ENCODE assay signal across 16 mouse cellular contexts in the genomic region with DNA sequence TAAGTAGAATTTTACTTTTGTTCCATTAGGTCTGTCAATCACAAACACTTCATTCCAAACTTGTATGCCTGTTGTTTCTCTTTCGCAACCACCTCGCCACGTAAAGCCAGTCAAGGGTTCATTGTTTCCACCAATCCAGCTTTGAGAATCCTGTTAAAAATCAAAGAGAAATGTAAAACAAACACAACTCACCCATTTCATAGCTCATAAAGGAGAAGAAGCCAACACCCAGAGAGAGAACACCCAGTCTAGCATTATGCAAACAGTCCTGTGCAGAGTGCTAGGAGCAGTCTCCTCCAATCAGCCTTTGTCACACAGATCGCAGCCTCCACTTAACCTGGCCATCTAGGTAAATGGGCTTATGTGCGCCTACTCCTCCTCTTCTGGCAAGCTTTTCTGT.
"Had no signal": no experiment of that assay in that cellular context is flagged by ENCODE, and none has a peak within 500 bp of the region (broad histone marks: within the 10 kb centered on the region; RNA-seq: fewer than 3 reads in every experiment).

No protein-coding gene starts in this region.

- H3K9me3 ChIP-seq: hindbrain, embryonic 13.5 days; limb, embryonic 13.5 days; liver, embryonic 13.5 days; midbrain, embryonic 10.5 days; neural tube, embryonic 15.5 days had no signal

- DNase-seq: kidney, adult 2 months; kidney, postnatal 25 days; layer of hippocampus, adult 9-11 months; liver, embryonic 13.5 days; lung, embryonic 14.5 days; midbrain, embryonic 14.5 days; right cerebral cortex, adult 18-20 months; right cerebral cortex, postnatal 25 days; thymus, adult 2 months; thymus, postnatal 25 days had no signal

- ATAC-seq: hindbrain, postnatal 0 days had no signal

- H3K4me1 ChIP-seq: hindbrain, embryonic 13.5 days; limb, embryonic 13.5 days; liver, embryonic 13.5 days; midbrain, embryonic 10.5 days; neural tube, embryonic 15.5 days had no signal

- H3K4me2 ChIP-seq: hindbrain, embryonic 13.5 days; limb, embryonic 13.5 days; liver, embryonic 13.5 days; lung, embryonic 14.5 days; neural tube, embryonic 15.5 days had no signal

- H3K27ac ChIP-seq: hindbrain, embryonic 13.5 days; hindbrain, postnatal 0 days; limb, embryonic 13.5 days; liver, embryonic 13.5 days; midbrain, embryonic 10.5 days; neural tube, embryonic 15.5 days had no signal

- H3K4me3 ChIP-seq: hindbrain, embryonic 13.5 days; limb, embryonic 13.5 days; liver, embryonic 13.5 days; midbrain, embryonic 10.5 days; myocyte; neural tube, embryonic 15.5 days had no signal

- H3K9ac ChIP-seq: hindbrain, embryonic 13.5 days; limb, embryonic 13.5 days; liver, embryonic 13.5 days; lung, embryonic 14.5 days; neural tube, embryonic 15.5 days had no signal

- H3K27me3 ChIP-seq: hindbrain, embryonic 13.5 days; limb, embryonic 13.5 days; liver, embryonic 13.5 days; neural tube, embryonic 15.5 days had no signal
